Comparison of ENCODE assay signal across 8 mouse cellular contexts in the genomic region with DNA sequence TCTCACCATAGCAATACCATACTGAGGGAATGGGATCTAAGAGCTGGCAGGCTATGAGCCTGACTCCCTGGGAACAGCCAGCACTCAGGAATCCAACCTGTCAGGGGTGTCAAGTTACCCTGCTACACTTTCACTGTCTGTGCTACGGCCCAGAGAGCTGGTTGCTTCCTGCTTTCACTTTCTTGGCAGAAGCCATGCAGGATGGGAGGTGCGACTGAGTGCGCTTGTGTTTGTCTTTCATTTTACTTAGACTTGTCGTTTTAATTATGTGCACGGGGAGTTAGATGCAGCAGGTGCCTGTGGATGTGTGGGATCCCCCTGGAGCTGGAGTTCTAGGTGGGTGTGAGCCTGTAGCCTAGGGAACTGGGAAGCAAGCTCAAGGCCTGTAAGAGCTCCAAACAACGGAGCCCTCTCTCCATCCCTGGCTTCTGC. TPM values are rescaled to one million over a fixed set of nuclear protein-coding genes. Genes with fewer than 3 reads are reported as not detected.
DNase-seq lines count a peak whose midpoint lies in the region; ATAC-seq and TF ChIP-seq lines count a peak whose summit lies in the region.

No protein-coding gene starts in this region.

- peak overlapping the region; percentile 53 for H3K4me2 ChIP-seq in heart, embryonic 11.5 days

- WGBS in heart, embryonic 11.5 days (ENCODE audit: insufficient replicate concordance), result 8% methylated on average over 6 of the region's 6 CpGs

- DNase-seq in gastrocnemius, adult 18-20 months (ENCODE audit: low spot score), result peak; percentile 4
- no peak for DNase-seq in gastrocnemius, postnatal 36 days
- DNase-seq in ES-E14 (ENCODE audit: low read depth, low spot score), result no peak
- DNase-seq in kidney, postnatal 25 days, result peak; percentile 48 to 59
- DNase-seq in telencephalon, adult 2 months (ENCODE audit: low read depth, low spot score), result peak; percentile 63
- no peak for DNase-seq in cerebellum, adult 11 months
- DNase-seq in layer of hippocampus, adult 8-10 months (ENCODE audit: low spot score in 2 of 2), result no peak

- no peak overlapping the region for H3K9ac ChIP-seq in ES-E14 (ENCODE audit: insufficient read depth, low read depth, low read length, poor library complexity, severe bottlenecking)
- no peak overlapping the region for H3K9ac ChIP-seq in heart, embryonic 11.5 days (ENCODE audit: low read depth, low read length)

- no peak overlapping the region for H3K27ac ChIP-seq in ES-E14 (ENCODE audit: insufficient read depth, low read depth, low read length, poor library complexity, severe bottlenecking)
- no peak overlapping the region for H3K27ac ChIP-seq in heart, embryonic 11.5 days (ENCODE audit: low read depth, low read length)

- H3K27me3 ChIP-seq in heart, embryonic 11.5 days (ENCODE audit: control insufficient read depth, insufficient read depth, low read length), result no peaks in the 10 kb centered on the region

- H3K4me3 ChIP-seq in ES-E14 (ENCODE audit: insufficient read depth in 1 of 2, low read depth in 1 of 2, low read length in 2 of 2, poor library complexity in 1 of 2, severe bottlenecking in 1 of 2), result no peak overlapping the region
- no peak overlapping the region for H3K4me3 ChIP-seq in heart, embryonic 11.5 days (ENCODE audit: low read depth, low read length)

- H3K9me3 ChIP-seq in ES-E14 (ENCODE audit: control insufficient read depth, insufficient read depth, low read depth, low read length), result no peaks in the 10 kb centered on the region
- no peaks in the 10 kb centered on the region for H3K9me3 ChIP-seq in heart, embryonic 11.5 days (replicated peaks; ENCODE audit: control insufficient read depth, low read length)

- in situ Hi-C loops in ES-E14 (cut with MboI; ENCODE audit: low sequenced_read_pairs in 2 of 2, unreplicated experiment in 2 of 2), result no loop called here

- H3K4me1 ChIP-seq in ES-E14 (ENCODE audit: control insufficient read depth in 2 of 2, insufficient read depth in 2 of 2, low read length in 2 of 2, poor library complexity in 1 of 2), result peaks cover 11 to 21% of the 10 kb centered on the region in 2 experiments; a peak in 3 of 4 replicates
- H3K4me1 ChIP-seq in heart, embryonic 11.5 days (ENCODE audit: control insufficient read depth, insufficient read depth, low read length), result peaks cover 23% of the 10 kb centered on the region

- peak; percentile 67 for ATAC-seq in heart, embryonic 11.5 days (replicated peaks; ENCODE audit: insufficient number of reproducible peaks, low FRiP score, low TSS enrichment)

- no peaks in the 10 kb centered on the region for H3K36me3 ChIP-seq in ES-E14 (ENCODE audit: control insufficient read depth, insufficient read depth, low read length, poor library complexity, severe bottlenecking)
- H3K36me3 ChIP-seq in heart, embryonic 11.5 days (ENCODE audit: control insufficient read depth, insufficient read depth, low read length), result no peaks in the 10 kb centered on the region

- intact Hi-C loops in gastrocnemius, postnatal 36 days (cut with DNase I), result no loop called here

TF ChIP-seq in ES-E14, 5 proteins besides CTCF, POLR2A, EP300 and RAD21:
- TF ChIP-seq ZC3H11A (IDR thresholded peaks at IDR 0.05; ENCODE audit: borderline replicate concordance, low read depth, low read length), result no peak
- TF ChIP-seq CHD2 (IDR thresholded peaks at IDR 0.05; ENCODE audit: low read depth, low read length), result no peak
- TF ChIP-seq MAFK (IDR thresholded peaks at IDR 0.05; ENCODE audit: insufficient read depth, low read depth, low read length), result 0 out of 2 replicates have a peak, but pooled peaks have one; percentile 29
- TF ChIP-seq ZNF384 (IDR thresholded peaks at IDR 0.05; ENCODE audit: low read depth, low read length), result no peak
TF ChIP-seq in ES-E14: peak in this region for 1.

RNA-seq across cellular contexts. Expression of a gene that starts 25.9 kb away (rescaled TPM):
- under 1 TPM; 0.24 to 0.32 TPM for total RNA-seq in gastrocnemius, adult 18-20 months (2021)
- total RNA-seq in gastrocnemius, postnatal 36 days (2021), result under 1 TPM; 0.10 to 0.37 TPM
- total RNA-seq in ES-E14 (2012; rRNA removed), result 12.6 and 40.3 TPM in 2 replicates
- 2.1 and 2.2 TPM in 2 replicates for polyA plus RNA-seq in heart, embryonic 11.5 days (2014; fragmentation: Nextera tagmentation; extraction: Ambion mirVana)
- 1 to 10 TPM; 6.0 to 7.0 (median 6.6) TPM for total RNA-seq in layer of hippocampus, adult 8-10 months (2022)

RNA-seq across cellular contexts. Expression of a gene that starts 49.8 kb away (rescaled TPM):
- 10 to 100 TPM in 1 of 2 experiments, 1 to 10 TPM in 1; 7.6 to 12.1 TPM for total RNA-seq in gastrocnemius, adult 18-20 months (2021)
- total RNA-seq in gastrocnemius, postnatal 36 days (2021), result 1 to 10 TPM; 5.1 to 5.9 TPM
- 19.6 and 24.5 TPM in 2 replicates for total RNA-seq in ES-E14 (2012; rRNA removed)
- 4.9 and 6.5 TPM in 2 replicates for polyA plus RNA-seq in heart, embryonic 11.5 days (2014; fragmentation: Nextera tagmentation; extraction: Ambion mirVana)
- 10 to 100 TPM; 24.1 to 30.9 (median 29.9) TPM for total RNA-seq in layer of hippocampus, adult 8-10 months (2022)

Comparison
In these comparisons a context has a peak if more than half of its experiments do, and no peak if none do; other contexts are left out.
1. DNase-seq: peak in gastrocnemius, adult 18-20 months (single experiment), kidney, postnatal 25 days (2 of 2) and telencephalon, adult 2 months (single experiment); none in gastrocnemius, postnatal 36 days (0 of 2), ES-E14 (single experiment), cerebellum, adult 11 months (single experiment) and layer of hippocampus, adult 8-10 months (0 of 2).